Mouse (Mus musculus): ENCODE measurements around the gene Crybg3. TPM values are rescaled to one million over a fixed set of nuclear protein-coding genes. Genes with fewer than 3 reads are reported as not detected.
A peak's percentile ranks its signal among the peaks of the same experiment; 100 is the strongest.

Crybg3 gene
- polyA plus RNA-seq, 1 experiment, result 4.7 TPM

DNA sequence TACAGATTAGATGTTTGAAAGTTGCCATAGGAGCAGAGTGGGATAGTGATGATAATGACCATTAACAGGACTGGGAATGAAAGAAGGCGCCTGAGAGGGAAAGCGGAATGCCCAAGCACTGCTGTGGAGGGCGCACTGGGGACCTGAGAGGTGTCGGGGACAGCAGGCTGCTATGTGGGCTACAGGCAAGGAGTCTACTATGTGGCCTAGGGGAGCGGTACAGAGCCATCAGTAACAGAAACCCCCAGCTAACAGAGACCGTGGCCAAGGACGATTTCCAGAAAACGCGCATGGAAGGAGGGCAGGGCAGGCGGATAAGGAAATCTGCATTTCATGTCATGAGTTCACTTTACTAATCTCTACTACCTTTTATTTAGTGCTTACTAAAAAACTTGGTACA lies 83.8 kb downstream of the Crybg3 start:
- 96% methylated on average over 10 of the region's 10 CpGs for WGBS
- no peaks in the 10 kb centered on the region for H3K36me3 ChIP-seq (ENCODE audit: control insufficient read depth, insufficient read depth, low read length)
- H3K4me3 ChIP-seq (ENCODE audit: insufficient read depth, low read depth, low read length), result no peak overlapping the region
- no peak overlapping the region for H3K27ac ChIP-seq (ENCODE audit: insufficient read depth, low read depth, low read length)
- no peaks in the 10 kb centered on the region for H3K27me3 ChIP-seq (replicated peaks; ENCODE audit: control insufficient read depth, insufficient read depth, low read length)
- DNase-seq, result no peak
- TF ChIP-seq POLR2A (IDR thresholded peaks at IDR 0.05; ENCODE audit: low read depth, low read length) (no peak), CTCF (conservative IDR thresholded peaks at IDR 0.05; ENCODE audit: insufficient read depth, insufficient read length, low read depth, low read length) (no peak)
- no peaks in the 10 kb centered on the region for H3K4me1 ChIP-seq (ENCODE audit: control insufficient read depth, insufficient read depth, low read length)

DNA sequence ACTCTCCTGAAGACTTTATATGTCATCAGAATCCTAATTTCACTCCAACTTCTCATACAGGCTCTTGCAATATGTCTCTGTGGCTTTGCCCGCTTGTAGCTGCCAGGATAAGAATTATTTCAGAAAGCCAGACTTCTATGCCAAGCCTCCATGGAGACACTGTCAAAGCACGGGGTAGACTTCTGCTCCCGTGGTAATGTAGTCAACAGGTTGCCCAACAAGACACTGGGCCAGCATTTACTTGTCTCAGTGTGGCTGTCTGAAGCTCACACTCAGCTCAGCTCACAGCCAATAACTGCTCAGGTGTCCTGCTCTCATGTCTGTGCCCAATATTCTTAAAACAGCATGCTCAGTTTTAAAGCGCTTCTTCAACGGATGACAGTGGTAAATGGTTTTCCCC lies 85.6 kb downstream of the Crybg3 start:
- no peak for DNase-seq
- no peaks in the 10 kb centered on the region for H3K27me3 ChIP-seq (replicated peaks; ENCODE audit: control insufficient read depth, insufficient read depth, low read length)
- H3K4me3 ChIP-seq (ENCODE audit: insufficient read depth, low read depth, low read length), result no peak overlapping the region
- 94% methylated on average over 5 of the region's 5 CpGs for WGBS
- no peaks in the 10 kb centered on the region for H3K4me1 ChIP-seq (ENCODE audit: control insufficient read depth, insufficient read depth, low read length)
- no peaks in the 10 kb centered on the region for H3K36me3 ChIP-seq (ENCODE audit: control insufficient read depth, insufficient read depth, low read length)
- TF ChIP-seq CTCF (conservative IDR thresholded peaks at IDR 0.05; ENCODE audit: insufficient read depth, insufficient read length, low read depth, low read length) (no peak), POLR2A (IDR thresholded peaks at IDR 0.05; ENCODE audit: low read depth, low read length) (no peak)
- H3K27ac ChIP-seq (ENCODE audit: insufficient read depth, low read depth, low read length), result no peak overlapping the region

- TF ChIP-seq CTCF (conservative IDR thresholded peaks at IDR 0.05; ENCODE audit: insufficient read depth, insufficient read length, low read depth, low read length), result no peak
- no peak for TF ChIP-seq POLR2A (IDR thresholded peaks at IDR 0.05; ENCODE audit: low read depth, low read length)
- no peak for DNase-seq
- no peak overlapping the region for H3K27ac ChIP-seq (ENCODE audit: insufficient read depth, low read depth, low read length)
- H3K36me3 ChIP-seq (ENCODE audit: control insufficient read depth, insufficient read depth, low read length), result no peaks in the 10 kb centered on the region
- WGBS, result 85% methylated on average over 5 of the region's 5 CpGs
- H3K4me3 ChIP-seq (ENCODE audit: insufficient read depth, low read depth, low read length), result no peak overlapping the region
- H3K27me3 ChIP-seq (replicated peaks; ENCODE audit: control insufficient read depth, insufficient read depth, low read length), result no peaks in the 10 kb centered on the region
- H3K4me1 ChIP-seq (ENCODE audit: control insufficient read depth, insufficient read depth, low read length), result no peaks in the 10 kb centered on the region
These were observed 90.9 kb downstream of the Crybg3 start for GRCm38 (mm10) chr16:59509830-59510229.

GRCm38 (mm10) chr16:59499180-59499579 lies 101.6 kb downstream of the Crybg3 start:
- Histone ChIP-seq H3K36me3 (ENCODE audit: control insufficient read depth, insufficient read depth, low read length) (peaks cover 4% of the 10 kb centered on the region; the same call in 1 of the 2 replicates), H3K27ac (ENCODE audit: insufficient read depth, low read depth, low read length) (no peak overlapping the region), H3K27me3 (replicated peaks; ENCODE audit: control insufficient read depth, insufficient read depth, low read length) (no peaks in the 10 kb centered on the region), H3K4me3 (ENCODE audit: insufficient read depth, low read depth, low read length) (no peak overlapping the region), H3K4me1 (ENCODE audit: control insufficient read depth, insufficient read depth, low read length) (peaks cover 4% of the 10 kb centered on the region; the same call in 1 of the 2 replicates)
- DNase-seq, result no peak
- WGBS, result 94% methylated on average over 3 of the region's 3 CpGs
- TF ChIP-seq POLR2A (IDR thresholded peaks at IDR 0.05; ENCODE audit: low read depth, low read length) (no peak), CTCF (conservative IDR thresholded peaks at IDR 0.05; ENCODE audit: insufficient read depth, insufficient read length, low read depth, low read length) (no peak)

GRCm38 (mm10) chr16:59497947-59498346 lies 102.8 kb downstream of the Crybg3 start:
- DNase-seq, result peak; percentile 86
- Histone ChIP-seq H3K4me1 (ENCODE audit: control insufficient read depth, insufficient read depth, low read length) (peaks cover 4% of the 10 kb centered on the region; the same call in 1 of the 2 replicates), H3K36me3 (ENCODE audit: control insufficient read depth, insufficient read depth, low read length) (peaks cover 5% of the 10 kb centered on the region; the same call in 1 of the 2 replicates), H3K27me3 (replicated peaks; ENCODE audit: control insufficient read depth, insufficient read depth, low read length) (no peaks in the 10 kb centered on the region), H3K4me3 (ENCODE audit: insufficient read depth, low read depth, low read length) (no peak overlapping the region), H3K27ac (ENCODE audit: insufficient read depth, low read depth, low read length) (peak overlapping the region; percentile 86)
- WGBS, result 52% methylated on average over 1 of the region's 1 CpGs
- no peak for TF ChIP-seq POLR2A (IDR thresholded peaks at IDR 0.05; ENCODE audit: low read depth, low read length)
- no peak for TF ChIP-seq CTCF (conservative IDR thresholded peaks at IDR 0.05; ENCODE audit: insufficient read depth, insufficient read length, low read depth, low read length)

DNA sequence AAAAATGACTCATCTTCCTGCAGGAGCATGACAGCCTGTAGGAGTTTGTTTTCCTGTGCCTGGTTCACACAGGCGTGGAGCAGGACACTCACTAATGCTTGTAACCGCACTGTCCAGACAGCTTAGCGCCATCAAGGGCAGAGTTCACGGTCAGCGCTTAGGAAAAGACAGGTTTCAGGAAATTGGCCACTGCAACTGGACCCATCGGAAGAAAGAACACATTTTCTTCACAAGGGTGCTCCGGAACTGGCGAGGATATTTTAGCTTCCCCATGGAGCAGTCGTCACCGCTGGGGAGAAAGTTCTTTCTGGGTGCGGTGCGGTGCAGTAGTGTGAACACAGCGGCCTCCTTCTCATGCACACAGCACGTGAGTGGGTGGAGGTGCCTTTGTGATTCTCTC lies 107.6 kb downstream of the Crybg3 start:
- WGBS, result 37% methylated on average over 14 of the region's 14 CpGs
- Histone ChIP-seq H3K4me3 (ENCODE audit: insufficient read depth, low read depth, low read length) (no peak overlapping the region), H3K4me1 (ENCODE audit: control insufficient read depth, insufficient read depth, low read length) (peaks cover 5% of the 10 kb centered on the region; the same call in 1 of the 2 replicates), H3K27me3 (replicated peaks; ENCODE audit: control insufficient read depth, insufficient read depth, low read length) (no peaks in the 10 kb centered on the region), H3K36me3 (ENCODE audit: control insufficient read depth, insufficient read depth, low read length) (peaks cover 5% of the 10 kb centered on the region; the same call in 1 of the 2 replicates), H3K27ac (ENCODE audit: insufficient read depth, low read depth, low read length) (peak overlapping the region; percentile 75)
- TF ChIP-seq POLR2A (IDR thresholded peaks at IDR 0.05; ENCODE audit: low read depth, low read length) (no peak), CTCF (conservative IDR thresholded peaks at IDR 0.05; ENCODE audit: insufficient read depth, insufficient read length, low read depth, low read length) (no peak)
- DNase-seq, result peak; percentile 86

GRCm38 (mm10) chr16:59487975-59488548 lies 112.7 kb downstream of the Crybg3 start:
- Histone ChIP-seq H3K4me3 (ENCODE audit: insufficient read depth, low read depth, low read length) (no peak overlapping the region), H3K36me3 (ENCODE audit: control insufficient read depth, insufficient read depth, low read length) (peaks cover 2% of the 10 kb centered on the region; the same call in 1 of the 2 replicates), H3K27ac (ENCODE audit: insufficient read depth, low read depth, low read length) (no peak overlapping the region), H3K4me1 (ENCODE audit: control insufficient read depth, insufficient read depth, low read length) (peaks cover 3% of the 10 kb centered on the region; the same call in 1 of the 2 replicates), H3K27me3 (replicated peaks; ENCODE audit: control insufficient read depth, insufficient read depth, low read length) (no peaks in the 10 kb centered on the region)
- TF ChIP-seq POLR2A (IDR thresholded peaks at IDR 0.05; ENCODE audit: low read depth, low read length) (no peak), CTCF (conservative IDR thresholded peaks at IDR 0.05; ENCODE audit: insufficient read depth, insufficient read length, low read depth, low read length) (no peak)
- WGBS, result 85% methylated on average over 9 of the region's 9 CpGs
- no peak for DNase-seq

Data from kidney, adult 2 months (tissue).